Mouse (Mus musculus): ENCODE data around the gene Brip1.

GRCm38 (mm10) chr11:86055806-86056205, 145.2 kb downstream of the Brip1 start:
- TF ChIP-seq CTCF (IDR thresholded peaks at IDR 0.05; ENCODE audit: low read depth, low read length): no peak
- TF ChIP-seq POLR2A (IDR thresholded peaks at IDR 0.05; ENCODE audit: extremely low read depth, insufficient read depth, low read length): no peak
